ENCODE assay signal across 8 mouse cellular contexts in the genomic region with DNA sequence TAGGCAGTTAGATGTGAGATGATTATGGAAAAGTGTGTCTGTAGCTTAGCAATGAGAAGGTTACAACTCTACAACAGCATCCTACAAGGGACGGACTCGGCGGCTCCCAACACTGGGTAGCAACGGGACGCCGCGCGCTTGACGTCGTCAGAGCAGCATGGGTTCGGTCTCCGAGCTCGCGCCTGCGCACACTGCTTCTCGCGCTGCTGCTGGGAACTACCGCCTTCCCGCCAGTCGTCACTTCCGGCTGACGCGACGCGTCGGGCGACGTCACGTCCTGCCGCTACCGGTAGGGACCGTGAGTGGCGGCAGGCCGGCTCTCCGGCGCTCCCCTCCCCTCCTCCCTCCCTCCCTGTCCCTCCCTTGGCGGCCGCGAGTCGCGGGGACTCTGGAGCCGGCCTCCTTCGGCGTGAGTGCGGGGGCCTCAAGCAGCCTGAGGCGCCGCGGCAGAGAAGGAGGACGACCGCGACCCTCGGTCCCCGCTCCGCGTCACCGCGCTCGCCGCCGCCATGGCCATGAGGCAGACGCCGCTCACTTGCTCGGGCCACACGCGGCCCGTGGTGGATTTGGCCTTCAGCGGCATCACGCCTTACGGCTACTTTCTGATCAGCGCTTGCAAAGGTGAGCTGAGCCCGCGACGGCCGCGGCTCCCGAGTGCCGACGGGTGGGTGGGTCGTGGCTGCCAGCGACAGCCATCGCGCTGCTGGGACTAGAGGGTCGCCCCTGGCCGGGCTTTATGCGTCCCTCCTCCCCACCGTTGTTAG. TPM values are rescaled to one million over a fixed set of nuclear protein-coding genes. Genes with fewer than 3 reads are reported as not detected.
DNase-seq lines count a peak whose midpoint lies in the region; ATAC-seq and TF ChIP-seq lines count a peak whose summit lies in the region.

A gene (plus strand): TSS at position 233 of the 764 bp plus-strand sequence.

- peak within 1 kb of the TSS; percentile 79 for H3K4me2 ChIP-seq in heart, embryonic 11.5 days
- peak within 1 kb of the TSS; percentile 90 for H3K4me2 ChIP-seq in kidney, embryonic 16.5 days (replicated peaks; ENCODE audit: low read depth, low read length)
- H3K4me2 ChIP-seq in myocyte (ENCODE audit: low read depth): peak within 1 kb of the TSS; percentile 100

- under 1% methylated on average over 72 of the region's 86 CpGs for WGBS in heart, embryonic 11.5 days (ENCODE audit: insufficient replicate concordance)
- WGBS in kidney, embryonic 16.5 days: under 1% methylated on average over 70 of the region's 86 CpGs
- WGBS in liver, adult 2 months: under 1% methylated on average over 78 of the region's 86 CpGs

- peak; percentile 94 for DNase-seq in B cell, adult 2 months
- peak; percentile 99 for DNase-seq in brain, adult 2 months (ENCODE audit: low read depth, low spot score)
- peak; percentile 87 for DNase-seq in liver, adult 2 months (ENCODE audit: extremely low read depth, low read depth, low spot score)
- DNase-seq in splenic B cell, adult 2 months (ENCODE audit: low read depth, low spot score): peak; percentile 99

- peak within 1 kb of the TSS; percentile 90 for H3K9ac ChIP-seq in heart, embryonic 11.5 days (ENCODE audit: low read depth, low read length)
- H3K9ac ChIP-seq in kidney, embryonic 16.5 days (replicated peaks; ENCODE audit: low read length): peak within 1 kb of the TSS; percentile 93
- H3K9ac ChIP-seq in liver, adult 2 months (ENCODE audit: low read depth, low read length): peak within 1 kb of the TSS; percentile 90

- no peaks in the 10 kb centered on the region for H3K9me3 ChIP-seq in heart, embryonic 11.5 days (replicated peaks; ENCODE audit: control insufficient read depth, low read length)
- no peaks in the 10 kb centered on the region for H3K9me3 ChIP-seq in kidney, embryonic 16.5 days (ENCODE audit: low read length)

- TF ChIP-seq POLR2A in liver, adult 2 months (IDR thresholded peaks at IDR 0.05; ENCODE audit: extremely low read depth, insufficient read depth, low read length): peak; percentile 81
- TF ChIP-seq POLR2A in myocyte (IDR thresholded peaks at IDR 0.05; ENCODE audit: insufficient read length, low read depth): peak; percentile 100

- no peaks in the 10 kb centered on the region for H3K27me3 ChIP-seq in heart, embryonic 11.5 days (ENCODE audit: control insufficient read depth, insufficient read depth, low read length)
- H3K27me3 ChIP-seq in kidney, embryonic 16.5 days (ENCODE audit: insufficient read depth, low read length): 0 out of 2 replicates have a peak, but pooled peaks cover 9% of the 10 kb centered on the region
- H3K27me3 ChIP-seq in liver, adult 2 months (ENCODE audit: control insufficient read depth, insufficient read depth, low read length): no peaks in the 10 kb centered on the region
- no peaks in the 10 kb centered on the region for H3K27me3 ChIP-seq in myocyte (ENCODE audit: control insufficient read depth, insufficient read depth, insufficient read length)
- H3K27me3 ChIP-seq in splenic B cell, adult 2 months (ENCODE audit: control insufficient read depth, insufficient read depth, low read length, poor library complexity, severe bottlenecking): no peaks in the 10 kb centered on the region

- peak; percentile 99 for ATAC-seq in erythroblast, adult 5-6 weeks (replicated peaks; ENCODE audit: low FRiP score, poor library complexity, severe bottlenecking)
- peak; percentile 98 for ATAC-seq in heart, embryonic 11.5 days (replicated peaks; ENCODE audit: insufficient number of reproducible peaks, low FRiP score, low TSS enrichment)
- peak; percentile 99 for ATAC-seq in kidney, embryonic 16.5 days (ENCODE audit: low FRiP score, low TSS enrichment)

- peaks cover 9% of the 10 kb centered on the region for H3K4me1 ChIP-seq in heart, embryonic 11.5 days (ENCODE audit: control insufficient read depth, insufficient read depth, low read length)
- peaks cover 12% of the 10 kb centered on the region for H3K4me1 ChIP-seq in kidney, embryonic 16.5 days (ENCODE audit: insufficient read depth, low read length)
- peaks cover 14% of the 10 kb centered on the region for H3K4me1 ChIP-seq in liver, adult 2 months (ENCODE audit: control insufficient read depth, insufficient read depth, low read length)

- peak within 1 kb of the TSS; percentile 52 for H3ac ChIP-seq in myocyte (ENCODE audit: control insufficient read depth, insufficient read length)

- peaks cover 16% of the 10 kb centered on the region for H3K79me2 ChIP-seq in liver, adult 2 months (ENCODE audit: control insufficient read depth, insufficient read depth, low read length)
- H3K79me2 ChIP-seq in myocyte (ENCODE audit: control insufficient read depth, insufficient read depth): peaks cover 43% of the 10 kb centered on the region

- peak within 1 kb of the TSS; percentile 84 for H3K4me3 ChIP-seq in heart, embryonic 11.5 days (ENCODE audit: low read depth, low read length)
- peak within 1 kb of the TSS; percentile 97 for H3K4me3 ChIP-seq in kidney, embryonic 16.5 days (ENCODE audit: low read length)
- peak within 1 kb of the TSS; percentile 84 for H3K4me3 ChIP-seq in liver, adult 2 months (ENCODE audit: insufficient read depth, low read depth, low read length)
- peak within 1 kb of the TSS; percentile 90 for H3K4me3 ChIP-seq in myocyte

- peaks cover 10% of the 10 kb centered on the region for H3K36me3 ChIP-seq in heart, embryonic 11.5 days (ENCODE audit: control insufficient read depth, insufficient read depth, low read length)
- H3K36me3 ChIP-seq in kidney, embryonic 16.5 days (ENCODE audit: insufficient read depth, low read length): peaks cover 7% of the 10 kb centered on the region
- H3K36me3 ChIP-seq in liver, adult 2 months (ENCODE audit: control insufficient read depth, insufficient read depth, low read length): peaks cover 8% of the 10 kb centered on the region
- H3K36me3 ChIP-seq in myocyte (ENCODE audit: control insufficient read depth, insufficient read depth): peaks cover 14% of the 10 kb centered on the region
- peaks cover 4% of the 10 kb centered on the region; the same call in 1 of the 2 replicates for H3K36me3 ChIP-seq in splenic B cell, adult 2 months (ENCODE audit: control insufficient read depth, insufficient read depth, low read length, poor library complexity, severe bottlenecking)

- no peak for TF ChIP-seq CTCF in liver, adult 2 months (IDR thresholded peaks at IDR 0.05; ENCODE audit: low read depth, low read length)

- H3K27ac ChIP-seq in heart, embryonic 11.5 days (ENCODE audit: low read depth, low read length): peak within 1 kb of the TSS; percentile 64
- H3K27ac ChIP-seq in kidney, embryonic 16.5 days (ENCODE audit: low read length): peak within 1 kb of the TSS; percentile 77
- peak within 1 kb of the TSS; percentile 71 for H3K27ac ChIP-seq in liver, adult 2 months (replicated peaks; ENCODE audit: insufficient read depth, low read depth, low read length)

TF ChIP-seq in myocyte, 11 proteins besides CTCF, POLR2A, EP300 and RAD21:
- TF ChIP-seq SRF (IDR thresholded peaks at IDR 0.05; ENCODE audit: control insufficient read depth, insufficient read length, low read depth): peak; percentile 66
- TF ChIP-seq TCF3 (IDR thresholded peaks at IDR 0.05; ENCODE audit: insufficient read length, low read depth): no peak
- peak; percentile 28 for TF ChIP-seq REST (IDR thresholded peaks at IDR 0.05; ENCODE audit: insufficient read depth, insufficient read length)
- peak in 1 of 3 experiments; percentile 2 for TF ChIP-seq MYOD1 (IDR thresholded peaks at IDR 0.05; ENCODE audit: control insufficient read depth in 1 of 3, insufficient read length in 2 of 3, low read depth in 2 of 3)
- TF ChIP-seq CEBPB (IDR thresholded peaks at IDR 0.05; ENCODE audit: insufficient read depth, poor library complexity, severe bottlenecking): no peak
- TF ChIP-seq MYOG (IDR thresholded peaks at IDR 0.05; ENCODE audit: control insufficient read depth in 1 of 3, insufficient read depth in 1 of 3, insufficient read length in 2 of 3, low read depth in 2 of 3): peak in 1 of 3 experiments; percentile 7
- TF ChIP-seq E2F4 (IDR thresholded peaks at IDR 0.05; ENCODE audit: insufficient read depth): peak; percentile 24
- peak; percentile 100 for TF ChIP-seq POLR2AphosphoS2 (IDR thresholded peaks at IDR 0.05; ENCODE audit: insufficient read length, low read depth)
- no peak for TF ChIP-seq TCF12 (IDR thresholded peaks at IDR 0.05; ENCODE audit: insufficient read depth, poor library complexity, severe bottlenecking)

RNA-seq across cellular contexts. Expression of the gene that starts here (rescaled TPM):
- 41.3 and 52.5 TPM in 2 replicates for total RNA-seq in erythroblast, adult 5-6 weeks (2015; ENCODE audit: low replicate concordance)
- 39.0 and 64.4 TPM in 2 replicates for total RNA-seq in erythroblast, adult 5-6 weeks (2017; ENCODE audit: low replicate concordance)
- 148 and 160 TPM in 2 replicates for polyA plus RNA-seq in heart, embryonic 11.5 days (2014; fragmentation: Nextera tagmentation; extraction: Ambion mirVana)
- 162 and 164 TPM in 2 replicates for polyA plus RNA-seq in kidney, embryonic 16.5 days (2015; fragmentation: Nextera tagmentation; extraction: Ambion mirVana)
- 47.1 and 50.1 TPM in 2 replicates for total RNA-seq in liver, adult 2 months (2014; rRNA removed)
- polyA plus RNA-seq in liver, adult 2 months (2012; rRNA removed): 26.8 and 33.7 TPM in 2 replicates
- polyA plus RNA-seq in myocyte (2012; fragmentation: generic; extraction: Trizol): 87.9 TPM

Comparison
In these comparisons a context has a peak if more than half of its experiments do, and no peak if none do; other contexts are left out.
1. Peak in every context shown above with its lines: DNase-seq, ATAC-seq, H3K4me3 ChIP-seq and H3K27ac ChIP-seq.